Mouse (Mus musculus) forebrain, postnatal 0 days (tissue): ENCODE data around the gene Olfr1370. TPM values are rescaled to one million over a fixed set of nuclear protein-coding genes. Genes with fewer than 3 reads are reported as not detected.

Experiments used
- ATAC-seq: fragments of 200-750 bp; cut with Nextera tagmentation; 2 replicates; pipeline ENCODE4 v1.8.0; 2017; ENCODE audit warnings: mild to moderate bottlenecking, moderate library complexity
- DNase-seq: peaks from one replicate; pipeline ENCODE4 v3.0.0-alpha.2; 2015
- H3K27ac ChIP-seq: fragments of 300-500 bp; sonication (generic); 2 replicates; pipeline ENCODE4 v1.5.1; 2014; ENCODE audit warnings: low read depth, mild to moderate bottlenecking, antibody characterized with exemption, low read length, moderate library complexity, mixed read lengths
- H3K27me3 ChIP-seq: fragments of 300-500 bp; sonication (generic); 2 replicates; pipeline ENCODE4 v1.6.1; 2014; ENCODE audit warnings: mild to moderate bottlenecking, low read length, mixed read lengths; ENCODE audit not compliant: insufficient read depth
- H3K36me3 ChIP-seq: fragments of 300-500 bp; sonication (generic); 2 replicates; pipeline ENCODE4 v1.6.1; 2014; ENCODE audit warnings: mild to moderate bottlenecking, moderate library complexity; ENCODE audit not compliant: insufficient read depth
- H3K4me1 ChIP-seq: fragments of 300-500 bp; sonication (generic); 2 replicates; pipeline ENCODE4 v1.6.1; 2014; ENCODE audit warnings: antibody characterized with exemption; ENCODE audit not compliant: insufficient read depth
- H3K4me2 ChIP-seq: fragments of 300-500 bp; sonication (generic); 2 replicates; pipeline ENCODE4 v1.6.1; 2014; ENCODE audit warnings: low read depth, mild to moderate bottlenecking, moderate library complexity
- H3K4me3 ChIP-seq: fragments of 300-500 bp; sonication (generic); 2 replicates; pipeline ENCODE4 v1.5.1; 2014; ENCODE audit warnings: low read depth, low read length, mixed read lengths
- H3K9ac ChIP-seq: fragments of 300-500 bp; sonication (generic); 2 replicates; pipeline ENCODE4 v1.6.1; 2014; ENCODE audit warnings: mild to moderate bottlenecking
- H3K9me3 ChIP-seq: fragments of 300-500 bp; sonication (generic); 2 replicates; pipeline ENCODE4 v1.6.1; 2016; ENCODE audit warnings: low read length
- CTCF ChIP-seq: sonication (generic); IDR thresholded peaks from 2 replicates; pipeline ENCODE4 v1.5.1; 2016; ENCODE audit warnings: antibody characterized with exemption, control low read depth, low read depth
- WGBS: fragments of 180-500 bp; shearing (Covaris S2); extraction: QIAGEN DNeasy Blood & Tissue Kit; methylation state at CpG from one replicate; pipeline ENCODE4 v1.1.7; 2014; 5-methylcytosine and 5-hydroxymethylcytosine counted together
- polyA plus RNA-seq: library from polyadenylated mRNA; unstranded; fragments of >200 nt; fragmentation: Nextera tagmentation; extraction: Ambion mirVana; gene quantifications from 2 replicates; pipeline ENCODE4 v1.2.1, GENCODE M21; 2015
- total RNA-seq: library from RNA; depleted of rRNA; stranded (reverse); fragments of >200 nt; gene quantifications from 2 replicates; pipeline ENCODE4 v1.2.3, GENCODE M21; 2014; rRNA removed

Olfr1370 gene
- total and polyA plus RNA-seq, 2 experiments from 2014 or later: not detected

- Histone ChIP-seq H3K9me3 (no peaks in the 10 kb centered on the region), H3K9ac (no peak overlapping the region), H3K4me3 (no peak overlapping the region), H3K27me3 (no peaks in the 10 kb centered on the region), H3K36me3 (no peaks in the 10 kb centered on the region), H3K27ac (no peak overlapping the region), H3K4me2 (no peak overlapping the region), H3K4me1 (no peaks in the 10 kb centered on the region)
- DNase-seq: peak; percentile 67
- WGBS: 20% methylated on average over 1 of the region's 1 CpGs
- peak; percentile 75 for ATAC-seq
- peak; percentile 68 for TF ChIP-seq CTCF
These were observed 24.6 kb downstream of the Olfr1370 start for GRCm38 (mm10) chr13:21050118-21050517.

GRCm38 (mm10) chr13:21040589-21041199 is 34.1 kb downstream of the Olfr1370 start:
- no peak overlapping the region for H3K4me3 ChIP-seq
- no peak for TF ChIP-seq CTCF
- no peak overlapping the region for H3K4me2 ChIP-seq
- H3K27ac ChIP-seq: no peak overlapping the region
- no peak overlapping the region for H3K9ac ChIP-seq
- DNase-seq (no peak), ATAC-seq (no peak)
- no peaks in the 10 kb centered on the region for H3K27me3 ChIP-seq
- no peaks in the 10 kb centered on the region for H3K9me3 ChIP-seq
- no peaks in the 10 kb centered on the region for H3K4me1 ChIP-seq
- WGBS: 80% methylated on average over 2 of the region's 2 CpGs
- H3K36me3 ChIP-seq: no peaks in the 10 kb centered on the region

- DNase-seq: no peak
- no peaks in the 10 kb centered on the region for H3K4me1 ChIP-seq
- no peak overlapping the region for H3K9ac ChIP-seq
- H3K9me3 ChIP-seq: no peaks in the 10 kb centered on the region
- no peak for ATAC-seq
- H3K27ac ChIP-seq: no peak overlapping the region
- no peaks in the 10 kb centered on the region for H3K27me3 ChIP-seq
- no peak overlapping the region for H3K4me3 ChIP-seq
- H3K4me2 ChIP-seq: no peak overlapping the region
- no peak for TF ChIP-seq CTCF
- H3K36me3 ChIP-seq: no peaks in the 10 kb centered on the region
These were observed 38.8 kb downstream of the Olfr1370 start for GRCm38 (mm10) chr13:21035981-21036380.

- Histone ChIP-seq H3K36me3 (no peaks in the 10 kb centered on the region), H3K27me3 (no peaks in the 10 kb centered on the region), H3K27ac (no peak overlapping the region), H3K4me3 (no peak overlapping the region), H3K4me2 (no peak overlapping the region), H3K9ac (no peak overlapping the region), H3K4me1 (no peaks in the 10 kb centered on the region), H3K9me3 (no peaks in the 10 kb centered on the region)
- ATAC-seq (peak; percentile 66; the same call in 1 of the 2 replicates), DNase-seq (peak; percentile 66)
- 78% methylated on average over 3 of the region's 3 CpGs for WGBS
- peak; percentile 84 for TF ChIP-seq CTCF
These were observed 39.7 kb downstream of the Olfr1370 start for GRCm38 (mm10) chr13:21035011-21035410.

- WGBS: 44% methylated on average over 3 of the region's 3 CpGs
- Histone ChIP-seq H3K9ac (no peak overlapping the region), H3K36me3 (no peaks in the 10 kb centered on the region), H3K4me3 (no peak overlapping the region), H3K4me2 (no peak overlapping the region), H3K27me3 (no peaks in the 10 kb centered on the region), H3K9me3 (no peaks in the 10 kb centered on the region), H3K27ac (no peak overlapping the region), H3K4me1 (no peaks in the 10 kb centered on the region)
- peak; percentile 62 for DNase-seq
- TF ChIP-seq CTCF: peak; percentile 54
- peak; percentile 77 for ATAC-seq
These were observed 41.6 kb downstream of the Olfr1370 start for GRCm38 (mm10) chr13:21033176-21033575.

- ATAC-seq (no peak), DNase-seq (no peak)
- Histone ChIP-seq H3K9me3 (no peaks in the 10 kb centered on the region), H3K27ac (no peak overlapping the region), H3K36me3 (no peaks in the 10 kb centered on the region), H3K27me3 (no peaks in the 10 kb centered on the region), H3K4me2 (no peak overlapping the region), H3K4me3 (no peak overlapping the region), H3K9ac (no peak overlapping the region), H3K4me1 (no peaks in the 10 kb centered on the region)
- no peak for TF ChIP-seq CTCF
- 88% methylated on average over 5 of the region's 5 CpGs for WGBS
These were observed 49.9 kb downstream of the Olfr1370 start for GRCm38 (mm10) chr13:21024831-21025230.

Other genes with a start within 250 kb of the Olfr1370 start
- gene Olfr1369-ps1, start 36.5 kb upstream of the Olfr1370 start, total RNA-seq: not detected in 2 replicates
- not detected in 2 replicates for gene Olfr1369-ps1, start 36.5 kb upstream of the Olfr1370 start, polyA plus RNA-seq
- gene Olfr263, start 54.7 kb upstream of the Olfr1370 start, total RNA-seq: not detected in 2 replicates
- not detected in 2 replicates for gene Olfr263, start 54.7 kb upstream of the Olfr1370 start, polyA plus RNA-seq
- gene Olfr1368, start 70.9 kb upstream of the Olfr1370 start, total RNA-seq: not detected in 2 replicates
- gene Olfr1368, start 70.9 kb upstream of the Olfr1370 start, polyA plus RNA-seq: not detected in 2 replicates
- 81.7 and 90.9 TPM in 2 replicates for gene Trim27, start 104.5 kb upstream of the Olfr1370 start, total RNA-seq
- 72.7 and 85.3 TPM in 2 replicates for gene Trim27, start 104.5 kb upstream of the Olfr1370 start, polyA plus RNA-seq
- not detected in 2 replicates for gene Gpx5, start 217.8 kb upstream of the Olfr1370 start, total RNA-seq
- gene Gpx5, start 217.8 kb upstream of the Olfr1370 start, polyA plus RNA-seq: not detected in 2 replicates
- 0.15 TPM in 1 of 2 replicates, not detected in the other for gene Gpx6, start 237.2 kb upstream of the Olfr1370 start, total RNA-seq
- gene Gpx6, start 237.2 kb upstream of the Olfr1370 start, polyA plus RNA-seq: 0.11 and 0.14 TPM in 2 replicates